Mouse (Mus musculus) bone marrow macrophage, adult 2 months (primary cell): ENCODE data around the gene Tead1.

ENCODE experiments used
- CTCF ChIP-seq: IDR thresholded peaks from 2 replicates; pipeline ENCODE4 v1.5.1; 2012; ENCODE audit warnings: low read depth, mild to moderate bottlenecking, low read length, moderate library complexity
- POLR2A ChIP-seq: IDR thresholded peaks from 2 replicates; pipeline ENCODE4 v1.6.1; 2012; ENCODE audit warnings: mild to moderate bottlenecking, low read depth, low read length, borderline replicate concordance

- no peak for TF ChIP-seq CTCF
- no peak for TF ChIP-seq POLR2A
Measured at GRCm38 (mm10) chr7:112856583-112856982, 177.5 kb downstream of the Tead1 start.
